ENCODE assay signal across 23 mouse cellular contexts in the genomic region with DNA sequence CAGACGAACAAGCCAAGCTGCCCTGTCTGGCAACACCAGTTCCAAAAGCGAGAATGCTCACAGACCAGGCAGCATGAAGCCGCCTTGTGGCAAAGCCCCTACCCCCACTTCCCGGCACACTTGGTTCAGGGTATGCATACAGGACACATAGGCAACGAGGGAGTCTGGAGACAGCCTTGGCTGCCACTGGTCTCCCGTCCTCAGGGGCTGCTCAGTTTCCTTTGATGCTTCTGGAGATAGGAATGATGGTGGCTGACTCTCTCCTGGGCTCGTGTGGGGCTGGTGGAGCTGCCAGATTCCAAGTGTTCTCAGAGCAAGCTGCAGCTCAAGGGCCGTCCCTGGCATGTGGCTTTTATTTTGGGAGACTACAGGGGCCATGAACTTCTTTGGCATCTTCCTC. TPM values are rescaled to one million over a fixed set of nuclear protein-coding genes. Genes with fewer than 3 reads are reported as not detected.
DNase-seq lines count a peak whose midpoint lies in the region; ATAC-seq and TF ChIP-seq lines count a peak whose summit lies in the region.
"Had no signal": no experiment of that assay in that cellular context is flagged by ENCODE, and none has a peak within 500 bp of the region (broad histone marks: within the 10 kb centered on the region; RNA-seq: fewer than 3 reads in every experiment).

No protein-coding gene starts in this region.

- peak overlapping the region; percentile 36; the same call in 1 of the 2 replicates for H3K9ac ChIP-seq in embryonic facial prominence, embryonic 13.5 days
- 0 out of 2 replicates have a peak overlapping the region, but pooled peaks have one; percentile 15 for H3K9ac ChIP-seq in heart, postnatal 0 days (replicated peaks; ENCODE audit: low read depth, low read length)
- H3K9ac ChIP-seq in heart, embryonic 11.5 days (ENCODE audit: low read depth, low read length) = no peak overlapping the region
- H3K9ac ChIP-seq: forebrain, embryonic 13.5 days; forebrain, embryonic 15.5 days; forebrain, postnatal 0 days had no signal

- ATAC-seq in cerebellum, adult (ENCODE audit: insufficient number of reproducible peaks, low FRiP score, low TSS enrichment) = no peak
- no peak for ATAC-seq in embryonic facial prominence, embryonic 13.5 days (ENCODE audit: insufficient number of reproducible peaks, insufficient read depth, low FRiP score, low TSS enrichment, low read depth)
- ATAC-seq in heart, postnatal 0 days (ENCODE audit: insufficient read depth, low read depth) = no peak
- ATAC-seq in heart, embryonic 11.5 days (replicated peaks; ENCODE audit: insufficient number of reproducible peaks, low FRiP score, low TSS enrichment) = no peak
- ATAC-seq: activated CD4-positive, CD25-positive, alpha-beta regulatory T cell, adult 4 months; CD4-positive, CD25-positive, alpha-beta regulatory T cell, adult 4 months; forebrain, embryonic 13.5 days; forebrain, embryonic 15.5 days; forebrain, postnatal 0 days; Patski had no signal

- H3K27me3 ChIP-seq in embryonic facial prominence, embryonic 13.5 days = no peaks in the 10 kb centered on the region
- no peaks in the 10 kb centered on the region for H3K27me3 ChIP-seq in embryonic facial prominence, embryonic 10.5 days (replicated peaks; ENCODE audit: low read depth, poor library complexity, severe bottlenecking)
- H3K27me3 ChIP-seq in heart, postnatal 0 days (ENCODE audit: control insufficient read depth, insufficient read depth, low read length) = no peaks in the 10 kb centered on the region
- no peaks in the 10 kb centered on the region; the same call in 1 of the 2 replicates for H3K27me3 ChIP-seq in heart, embryonic 11.5 days (ENCODE audit: control insufficient read depth, insufficient read depth, low read length)
- H3K27me3 ChIP-seq in kidney, adult 2 months (replicated peaks; ENCODE audit: control insufficient read depth, insufficient read depth, low read length) = no peaks in the 10 kb centered on the region
- H3K27me3 ChIP-seq: forebrain, embryonic 13.5 days; forebrain, embryonic 15.5 days; Patski had no signal

- no peaks in the 10 kb centered on the region for H3K9me3 ChIP-seq in embryonic facial prominence, embryonic 13.5 days
- H3K9me3 ChIP-seq in embryonic facial prominence, embryonic 10.5 days = no peaks in the 10 kb centered on the region
- H3K9me3 ChIP-seq in heart, postnatal 0 days (replicated peaks; ENCODE audit: control insufficient read depth, low read length) = no peaks in the 10 kb centered on the region
- no peaks in the 10 kb centered on the region for H3K9me3 ChIP-seq in heart, embryonic 11.5 days (replicated peaks; ENCODE audit: control insufficient read depth, low read length)
- H3K9me3 ChIP-seq: forebrain, embryonic 13.5 days; forebrain, embryonic 15.5 days; G1E had no signal

- 47% methylated on average over 8 of the region's 8 CpGs for WGBS in embryonic facial prominence, embryonic 13.5 days
- WGBS in embryonic facial prominence, embryonic 10.5 days = 61% methylated on average over 8 of the region's 8 CpGs
- WGBS in heart, postnatal 0 days = 54% methylated on average over 8 of the region's 8 CpGs
- 48% methylated on average over 8 of the region's 8 CpGs for WGBS in heart, embryonic 11.5 days (ENCODE audit: insufficient replicate concordance)
- 79% methylated on average over 8 of the region's 8 CpGs for WGBS in kidney, adult 2 months

- TF ChIP-seq EP300 in heart, postnatal 0 days (IDR thresholded peaks at IDR 0.05; ENCODE audit: low read depth) = no peak

- no peak overlapping the region for H3K27ac ChIP-seq in embryonic facial prominence, embryonic 13.5 days
- no peak overlapping the region for H3K27ac ChIP-seq in embryonic facial prominence, embryonic 10.5 days (replicated peaks)
- H3K27ac ChIP-seq in heart, postnatal 0 days (ENCODE audit: low read depth) = no peak overlapping the region
- no peak overlapping the region for H3K27ac ChIP-seq in heart, embryonic 11.5 days (ENCODE audit: low read depth, low read length)
- 0 out of 2 replicates have a peak overlapping the region, but pooled peaks have one; percentile 86 for H3K27ac ChIP-seq in kidney, adult 2 months (ENCODE audit: insufficient read depth, low read depth, low read length)
- H3K27ac ChIP-seq: forebrain, embryonic 13.5 days; forebrain, embryonic 15.5 days had no signal

- peaks cover 8% of the 10 kb centered on the region for H3K4me1 ChIP-seq in embryonic facial prominence, embryonic 13.5 days
- H3K4me1 ChIP-seq in embryonic facial prominence, embryonic 10.5 days = peaks cover 12% of the 10 kb centered on the region; the same call in 1 of the 2 replicates
- H3K4me1 ChIP-seq in heart, postnatal 0 days (ENCODE audit: control insufficient read depth, insufficient read depth) = peaks cover 16% of the 10 kb centered on the region
- peaks cover 9% of the 10 kb centered on the region for H3K4me1 ChIP-seq in heart, embryonic 11.5 days (ENCODE audit: control insufficient read depth, insufficient read depth, low read length)
- peaks cover 25% of the 10 kb centered on the region for H3K4me1 ChIP-seq in kidney, adult 2 months (ENCODE audit: control insufficient read depth, insufficient read depth, low read length)
- H3K4me1 ChIP-seq: forebrain, embryonic 13.5 days; forebrain, embryonic 15.5 days had no signal

- no peak for TF ChIP-seq POLR2A in kidney, adult 2 months (IDR thresholded peaks at IDR 0.05; ENCODE audit: low read depth, low read length)

- TF ChIP-seq CTCF in heart, postnatal 0 days (IDR thresholded peaks at IDR 0.05; ENCODE audit: low read depth) = no peak
- TF ChIP-seq CTCF in kidney, adult 2 months (conservative IDR thresholded peaks at IDR 0.05; ENCODE audit: insufficient read depth, insufficient read length, low read depth, low read length) = no peak

- no peak overlapping the region for H3K4me2 ChIP-seq in embryonic facial prominence, embryonic 13.5 days
- no peak overlapping the region for H3K4me2 ChIP-seq in heart, postnatal 0 days (ENCODE audit: low read depth, low read length)
- H3K4me2 ChIP-seq in heart, embryonic 11.5 days = no peak overlapping the region
- H3K4me2 ChIP-seq: forebrain, embryonic 13.5 days; forebrain, embryonic 15.5 days had no signal

- no peak overlapping the region for H3K4me3 ChIP-seq in embryonic facial prominence, embryonic 13.5 days
- no peak overlapping the region for H3K4me3 ChIP-seq in embryonic facial prominence, embryonic 10.5 days
- no peak overlapping the region for H3K4me3 ChIP-seq in heart, postnatal 0 days (ENCODE audit: low read depth, low read length)
- no peak overlapping the region for H3K4me3 ChIP-seq in heart, embryonic 11.5 days (ENCODE audit: low read depth, low read length)
- no peak overlapping the region for H3K4me3 ChIP-seq in kidney, adult 2 months (ENCODE audit: insufficient read depth, low read depth, low read length)
- H3K4me3 ChIP-seq: forebrain, embryonic 13.5 days; forebrain, embryonic 15.5 days had no signal

- DNase-seq in cerebellum, postnatal 10 days = peak; percentile 44 to 54
- DNase-seq in embryonic facial prominence, embryonic 10.5 days (ENCODE audit: low spot score) = no peak
- DNase-seq in heart, postnatal 0 days (ENCODE audit: low spot score) = no peak
- no peak for DNase-seq in kidney, adult 2 months
- DNase-seq in kidney, adult 8-10 months = no peak
- DNase-seq: adrenal gland, adult 8-10 months; adrenal gland, postnatal 14 days; adrenal gland, postnatal 36 days; B cell, adult 2 months; cerebellum, adult 9-10 months; forebrain, postnatal 0 days had no signal

- no peaks in the 10 kb centered on the region for H3K36me3 ChIP-seq in embryonic facial prominence, embryonic 13.5 days
- H3K36me3 ChIP-seq in embryonic facial prominence, embryonic 10.5 days (replicated peaks) = no peaks in the 10 kb centered on the region
- H3K36me3 ChIP-seq in heart, postnatal 0 days (replicated peaks; ENCODE audit: control insufficient read depth, insufficient read depth, low read length) = no peaks in the 10 kb centered on the region
- no peaks in the 10 kb centered on the region for H3K36me3 ChIP-seq in heart, embryonic 11.5 days (ENCODE audit: control insufficient read depth, insufficient read depth, low read length)
- no peaks in the 10 kb centered on the region; the same call in 1 of the 2 replicates for H3K36me3 ChIP-seq in kidney, adult 2 months (ENCODE audit: control insufficient read depth, insufficient read depth, low read length)
- H3K36me3 ChIP-seq: forebrain, embryonic 15.5 days; G1E had no signal

RNA-seq across cellular contexts. Expression of a gene that starts 15.3 kb away (rescaled TPM):
- 54.7 and 57.5 TPM in 2 replicates for polyA plus RNA-seq in embryonic facial prominence, embryonic 13.5 days (2015; fragmentation: Nextera tagmentation; extraction: Ambion mirVana)
- 29.0 and 30.6 TPM in 2 replicates for polyA plus RNA-seq in embryonic facial prominence, embryonic 10.5 days (2016; fragmentation: Nextera tagmentation; extraction: Ambion mirVana)
- total RNA-seq in heart, postnatal 0 days (2014; rRNA removed; ENCODE audit: low replicate concordance) = 302 and 330 TPM in 2 replicates
- 152 and 159 TPM in 2 replicates for polyA plus RNA-seq in heart, postnatal 0 days (2015; fragmentation: Nextera tagmentation; extraction: Ambion mirVana)
- 22.9 and 30.9 TPM in 2 replicates for polyA plus RNA-seq in heart, embryonic 11.5 days (2014; fragmentation: Nextera tagmentation; extraction: Ambion mirVana)
- 226 and 272 TPM in 2 replicates for polyA plus RNA-seq in kidney, adult 2 months (2012; rRNA removed)

RNA-seq across cellular contexts. Expression of a gene that starts 26.4 kb away (rescaled TPM):
- polyA plus RNA-seq in embryonic facial prominence, embryonic 13.5 days (2015; fragmentation: Nextera tagmentation; extraction: Ambion mirVana) = 4.1 and 6.5 TPM in 2 replicates
- polyA plus RNA-seq in embryonic facial prominence, embryonic 10.5 days (2016; fragmentation: Nextera tagmentation; extraction: Ambion mirVana) = 3.3 and 4.8 TPM in 2 replicates
- total RNA-seq in heart, postnatal 0 days (2014; rRNA removed; ENCODE audit: low replicate concordance) = 2.7 and 7.4 TPM in 2 replicates
- polyA plus RNA-seq in heart, postnatal 0 days (2015; fragmentation: Nextera tagmentation; extraction: Ambion mirVana) = 7.0 and 7.6 TPM in 2 replicates
- polyA plus RNA-seq in heart, embryonic 11.5 days (2014; fragmentation: Nextera tagmentation; extraction: Ambion mirVana) = 6.9 and 7.6 TPM in 2 replicates
- polyA plus RNA-seq in kidney, adult 2 months (2012; rRNA removed) = 394 and 454 TPM in 2 replicates
- total RNA-seq: CH12.LX, G1E had no signal
- polyA plus RNA-seq: activated CD4-positive, CD25-positive, alpha-beta regulatory T cell, adult 4 months; CD4-positive, CD25-positive, alpha-beta regulatory T cell, adult 4 months; G1E had no signal

RNA-seq across cellular contexts. Expression of a gene that starts 36.9 kb away (rescaled TPM):
- polyA plus RNA-seq in embryonic facial prominence, embryonic 13.5 days (2015; fragmentation: Nextera tagmentation; extraction: Ambion mirVana) = 317 and 321 TPM in 2 replicates
- 273 and 284 TPM in 2 replicates for polyA plus RNA-seq in embryonic facial prominence, embryonic 10.5 days (2016; fragmentation: Nextera tagmentation; extraction: Ambion mirVana)
- 163 and 216 TPM in 2 replicates for total RNA-seq in heart, postnatal 0 days (2014; rRNA removed; ENCODE audit: low replicate concordance)
- polyA plus RNA-seq in heart, postnatal 0 days (2015; fragmentation: Nextera tagmentation; extraction: Ambion mirVana) = 146 and 150 TPM in 2 replicates
- polyA plus RNA-seq in heart, embryonic 11.5 days (2014; fragmentation: Nextera tagmentation; extraction: Ambion mirVana) = 269 and 310 TPM in 2 replicates
- polyA plus RNA-seq in kidney, adult 2 months (2012; rRNA removed) = 157 and 169 TPM in 2 replicates

RNA-seq across cellular contexts. Expression of a gene that starts 54.9 kb away (rescaled TPM):
- 0.18 and 0.25 TPM in 2 replicates for polyA plus RNA-seq in embryonic facial prominence, embryonic 13.5 days (2015; fragmentation: Nextera tagmentation; extraction: Ambion mirVana)
- polyA plus RNA-seq in embryonic facial prominence, embryonic 10.5 days (2016; fragmentation: Nextera tagmentation; extraction: Ambion mirVana) = 0.13 TPM in 1 of 2 replicates, not detected in the other
- total RNA-seq in heart, postnatal 0 days (2014; rRNA removed; ENCODE audit: low replicate concordance) = not detected in 2 replicates
- not detected in 2 replicates for polyA plus RNA-seq in heart, postnatal 0 days (2015; fragmentation: Nextera tagmentation; extraction: Ambion mirVana)
- polyA plus RNA-seq in heart, embryonic 11.5 days (2014; fragmentation: Nextera tagmentation; extraction: Ambion mirVana) = 0.07 TPM in 1 of 2 replicates, not detected in the other
- polyA plus RNA-seq in kidney, adult 2 months (2012; rRNA removed) = not detected in 2 replicates
- total RNA-seq: CH12.LX had no signal
- polyA plus RNA-seq: activated CD4-positive, CD25-positive, alpha-beta regulatory T cell, adult 4 months; CD4-positive, CD25-positive, alpha-beta regulatory T cell, adult 4 months; embryonic facial prominence, embryonic 11.5 days; forebrain, embryonic 11.5 days; G1E; Patski had no signal

Comparison
In these comparisons a context has a peak if more than half of its experiments do, and no peak if none do; other contexts are left out.
1. DNase-seq: peak in cerebellum, postnatal 10 days (2 of 2); none in embryonic facial prominence, embryonic 10.5 days (single experiment), heart, postnatal 0 days (single experiment), kidney, adult 2 months (single experiment) and kidney, adult 8-10 months (0 of 2).
2. RNA of a gene that starts 26.4 kb away (polyA plus RNA-seq): 394 to 454 TPM in kidney, adult 2 months; 6.9 to 7.6 TPM in heart, embryonic 11.5 days, 7.0 to 7.6 TPM in heart, postnatal 0 days, 3.3 to 4.8 TPM in embryonic facial prominence, embryonic 10.5 days and 4.1 to 6.5 TPM in embryonic facial prominence, embryonic 13.5 days; every median in the first group is over 10 times any median in the second.